Mouse (Mus musculus): ENCODE data around the gene Casz1.

Casz1 gene

GRCm38 (mm10) chr4:148938546-148938945 is 134.3 kb downstream of the Casz1 start:
- DNase-seq (ENCODE audit: low spot score): no peak

GRCm38 (mm10) chr4:148940674-148941211 is 136.5 kb downstream of the Casz1 start:
- DNase-seq (ENCODE audit: low spot score): peak; percentile 56

- DNase-seq (ENCODE audit: low spot score): no peak
These were observed 137.1 kb downstream of the Casz1 start for GRCm38 (mm10) chr4:148941321-148941720.

GRCm38 (mm10) chr4:148943099-148943498 is 138.9 kb downstream of the Casz1 start:
- DNase-seq (ENCODE audit: low spot score): no peak

GRCm38 (mm10) chr4:148945476-148945881 is 141.2 kb downstream of the Casz1 start:
- DNase-seq (ENCODE audit: low spot score): peak; percentile 30

- DNase-seq (ENCODE audit: low spot score): no peak
These were observed 141.8 kb downstream of the Casz1 start for GRCm38 (mm10) chr4:148946071-148946470.

GRCm38 (mm10) chr4:148947833-148948388 is 143.7 kb downstream of the Casz1 start:
- peak; percentile 72 for DNase-seq (ENCODE audit: low spot score)

GRCm38 (mm10) chr4:148950487-148950886 is 146.3 kb downstream of the Casz1 start:
- DNase-seq (ENCODE audit: low spot score): no peak

- DNase-seq (ENCODE audit: low spot score): no peak
These were observed 146.9 kb downstream of the Casz1 start for GRCm38 (mm10) chr4:148950932-148951650.

- no peak for DNase-seq (ENCODE audit: low spot score)
These were observed 147.6 kb downstream of the Casz1 start for GRCm38 (mm10) chr4:148951821-148952291.

- no peak for DNase-seq (ENCODE audit: low spot score)
These were observed 148.3 kb downstream of the Casz1 start for GRCm38 (mm10) chr4:148952328-148953222.

GRCm38 (mm10) chr4:148955131-148955813 is 151.0 kb downstream of the Casz1 start:
- no peak for DNase-seq (ENCODE audit: low spot score)

GRCm38 (mm10) chr4:148960011-148960410 is 155.8 kb downstream of the Casz1 start:
- DNase-seq (ENCODE audit: low spot score): no peak

GRCm38 (mm10) chr4:148961081-148961480 is 156.9 kb downstream of the Casz1 start:
- DNase-seq (ENCODE audit: low spot score): no peak

- no peak for DNase-seq (ENCODE audit: low spot score)
These were observed 157.9 kb downstream of the Casz1 start for GRCm38 (mm10) chr4:148962096-148962495.

- DNase-seq (ENCODE audit: low spot score): no peak
These were observed 160.5 kb downstream of the Casz1 start for GRCm38 (mm10) chr4:148964541-148965310.

- no peak for DNase-seq (ENCODE audit: low spot score)
These were observed 161.9 kb downstream of the Casz1 start for GRCm38 (mm10) chr4:148966132-148966531.

GRCm38 (mm10) chr4:148968859-148969258 is 164.6 kb downstream of the Casz1 start:
- DNase-seq (ENCODE audit: low spot score): no peak

- no peak for DNase-seq (ENCODE audit: low spot score)
These were observed 165.4 kb downstream of the Casz1 start for GRCm38 (mm10) chr4:148969610-148970009.

GRCm38 (mm10) chr4:148970742-148971141 is 166.5 kb downstream of the Casz1 start:
- no peak for DNase-seq (ENCODE audit: low spot score)
